Mouse (Mus musculus) urinary bladder, adult 18-20 months (tissue): ENCODE data around the gene Atf2.
"Not testable (repeated sequence)": the region's sequence is repeated elsewhere in the genome, so short reads cannot be mapped to it uniquely, and the experiment has no call there.

ENCODE experiments used
- DNase-seq, 2 experiments: peaks; one replicate each; pipeline ENCODE4 v3.0.0; 2022; ENCODE audit warnings: low spot score in 2 of 2, mixed read lengths in 2 of 2

Gene Atf2

GRCm38 (mm10) chr2:73892464-73893296 lies at the start of gene Atf2:
Atf2 (minus strand) TSS chr2:73892639.
- peak; percentile 95 to 98 for DNase-seq

- no peak for DNase-seq
Observed at GRCm38 (mm10) chr2:73941281-73941680, 48.8 kb upstream of the Atf2 start.

- no peak for DNase-seq
Observed at GRCm38 (mm10) chr2:73940471-73940870, 48.0 kb upstream of the Atf2 start.

- no peak for DNase-seq
Observed at GRCm38 (mm10) chr2:73938896-73939295, 46.5 kb upstream of the Atf2 start.

GRCm38 (mm10) chr2:73932676-73933313 lies 40.4 kb upstream of the Atf2 start:
- DNase-seq = no peak

GRCm38 (mm10) chr2:73927711-73928110 lies 35.3 kb upstream of the Atf2 start:
- no peak for DNase-seq

- DNase-seq = no peak
Observed at GRCm38 (mm10) chr2:73925539-73925938, 33.1 kb upstream of the Atf2 start.

- DNase-seq = no peak
Observed at GRCm38 (mm10) chr2:73925089-73925488, 32.6 kb upstream of the Atf2 start.

GRCm38 (mm10) chr2:73919642-73920041 lies 27.2 kb upstream of the Atf2 start:
- DNase-seq = peak in 1 of 2 experiments; percentile 2

GRCm38 (mm10) chr2:73912264-73912663 lies 19.8 kb upstream of the Atf2 start:
- no peak for DNase-seq

GRCm38 (mm10) chr2:73911175-73911700 lies 18.8 kb upstream of the Atf2 start, which contains the start of gene Atp5g3:
Atp5g3 (minus strand) TSS chr2:73911326.
- DNase-seq = peak; percentile 86 to 88

GRCm38 (mm10) chr2:73910571-73911174 lies 18.2 kb upstream of the Atf2 start:
- DNase-seq = peak; percentile 6 to 39

- DNase-seq = no peak
Observed at GRCm38 (mm10) chr2:73909116-73909515, 16.7 kb upstream of the Atf2 start.

- DNase-seq = not testable (repeated sequence)
Observed at GRCm38 (mm10) chr2:73904679-73905078, 12.2 kb upstream of the Atf2 start.

GRCm38 (mm10) chr2:73903536-73903935 lies 11.1 kb upstream of the Atf2 start:
- no peak for DNase-seq

- not testable (repeated sequence) for DNase-seq
Observed at GRCm38 (mm10) chr2:73902328-73902727, 9.9 kb upstream of the Atf2 start.

GRCm38 (mm10) chr2:73901169-73901568 lies 8.7 kb upstream of the Atf2 start:
- no peak for DNase-seq

- no peak for DNase-seq
Observed at GRCm38 (mm10) chr2:73900364-73900763, 7.9 kb upstream of the Atf2 start.

GRCm38 (mm10) chr2:73896919-73897318 lies 4.5 kb upstream of the Atf2 start:
- DNase-seq = not testable (repeated sequence)

GRCm38 (mm10) chr2:73893473-73894270 lies 1.2 kb upstream of the Atf2 start:
- DNase-seq = no peak

GRCm38 (mm10) chr2:73891701-73892463 lies 557 bp downstream of the Atf2 start:
- DNase-seq = no peak
